Mouse (Mus musculus) liver, embryonic 14.5 days (tissue): ENCODE measurements at regions not wholly inside any gene's neighbourhood (a gene's known extent, or its start where the extent isn't known, plus 50 kb on each side); places are given as distances from the start of the nearest gene placed in this dataset.
A peak's percentile ranks its signal among the peaks of the same experiment; 100 is the strongest.

ENCODE experiments used
- CTCF ChIP-seq: IDR thresholded peaks from 2 replicates; pipeline ENCODE4 v1.5.1; 2016; ENCODE audit warnings: antibody characterized with exemption, low read depth, control low read depth
- EP300 ChIP-seq: IDR thresholded peaks from 2 replicates; pipeline ENCODE4 v1.6.1; 2016; ENCODE audit warnings: antibody characterized with exemption, low read depth

- peak; percentile 27; the same call in 1 of the 2 replicates for TF ChIP-seq CTCF
- no peak for TF ChIP-seq EP300
Measured at GRCm38 (mm10) chr1:132802380-132802779, 60.8 kb upstream of the Nfasc start.
